ENCODE assay signal across 8 mouse cellular contexts in genomic region chr13:58543066-58543465, GRCm38 (mm10).
DNase-seq lines count a peak whose midpoint lies in the region; ATAC-seq and TF ChIP-seq lines count a peak whose summit lies in the region.

No protein-coding gene starts in this region.

- no peaks in the 10 kb centered on the region for H3K27me3 ChIP-seq in ES-Bruce4 (ENCODE audit: control insufficient read depth, insufficient read depth, low read length, poor library complexity, severe bottlenecking)
- H3K27me3 ChIP-seq in forebrain, embryonic 15.5 days, result no peaks in the 10 kb centered on the region
- H3K27me3 ChIP-seq in thymus, adult 2 months (ENCODE audit: control insufficient read depth, insufficient read depth, low read length), result no peaks in the 10 kb centered on the region

- no peak overlapping the region for H3K4me3 ChIP-seq in ES-Bruce4 (ENCODE audit: low read depth, low read length)
- H3K4me3 ChIP-seq in forebrain, embryonic 15.5 days, result no peak overlapping the region
- no peak overlapping the region for H3K4me3 ChIP-seq in lung, adult 2 months (replicated peaks; ENCODE audit: extremely low read depth, low read depth, low read length)
- H3K4me3 ChIP-seq in thymus, adult 2 months (ENCODE audit: control insufficient read depth, insufficient read depth, low read length), result no peak overlapping the region

- H3K4me1 ChIP-seq in ES-Bruce4 (ENCODE audit: control insufficient read depth, insufficient read depth, low read length), result peaks cover 1% of the 10 kb centered on the region
- H3K4me1 ChIP-seq in forebrain, embryonic 15.5 days, result peaks cover 30% of the 10 kb centered on the region
- H3K4me1 ChIP-seq in lung, adult 2 months (ENCODE audit: control insufficient read depth, insufficient read depth, low read length), result no peaks in the 10 kb centered on the region
- no peaks in the 10 kb centered on the region for H3K4me1 ChIP-seq in thymus, adult 2 months (replicated peaks; ENCODE audit: control insufficient read depth, insufficient read depth, low read length)

- no peak overlapping the region for H3K27ac ChIP-seq in ES-Bruce4 (ENCODE audit: insufficient read depth, low read length)
- H3K27ac ChIP-seq in forebrain, embryonic 15.5 days (replicated peaks), result 0 out of 2 replicates have a peak overlapping the region, but pooled peaks have one; percentile 40
- H3K27ac ChIP-seq in thymus, adult 2 months (ENCODE audit: control insufficient read depth, insufficient read depth, low read length), result no peak overlapping the region

- 36% methylated on average over 7 of the region's 7 CpGs for WGBS in forebrain, embryonic 15.5 days
- 38% methylated on average over 7 of the region's 7 CpGs for WGBS in lung, adult 2 months
- 44% methylated on average over 7 of the region's 7 CpGs for WGBS in thymus, adult 2 months

- no peak for TF ChIP-seq EP300 in ES-Bruce4 (IDR thresholded peaks at IDR 0.05; ENCODE audit: insufficient read depth, low read depth, low read length)

- H3K36me3 ChIP-seq in ES-Bruce4 (ENCODE audit: control insufficient read depth, insufficient read depth, low read length, poor library complexity, severe bottlenecking), result no peaks in the 10 kb centered on the region
- H3K36me3 ChIP-seq in forebrain, embryonic 15.5 days, result no peaks in the 10 kb centered on the region
- no peaks in the 10 kb centered on the region for H3K36me3 ChIP-seq in thymus, adult 2 months (ENCODE audit: control insufficient read depth, insufficient read depth, low read length)

- peak; percentile 98 for TF ChIP-seq CTCF in ES-Bruce4 (IDR thresholded peaks at IDR 0.05; ENCODE audit: low read depth, low read length)
- TF ChIP-seq CTCF in lung, adult 2 months (IDR thresholded peaks at IDR 0.05; ENCODE audit: insufficient read depth, low read length), result peak; percentile 88
- peak; percentile 87 for TF ChIP-seq CTCF in thymus, adult 2 months (IDR thresholded peaks at IDR 0.05; ENCODE audit: borderline replicate concordance, control insufficient read depth, extremely low read depth, insufficient read depth, low read length, poor library complexity)

- no peak overlapping the region for H3K9ac ChIP-seq in ES-Bruce4 (ENCODE audit: low read depth, poor library complexity, severe bottlenecking)
- no peak overlapping the region for H3K9ac ChIP-seq in forebrain, embryonic 15.5 days (replicated peaks)

- peak; percentile 83 to 91 for DNase-seq in heart, postnatal 14 days
- peak; percentile 88 to 90 for DNase-seq in kidney, postnatal 4 days
- DNase-seq in lung, adult 2 months, result peak; percentile 77
- DNase-seq in ovary, adult 18-20 months (ENCODE audit: low spot score), result peak; percentile 37
- DNase-seq in thymus, adult 2 months, result peak; percentile 68

- H3K4me2 ChIP-seq in forebrain, embryonic 15.5 days (replicated peaks), result no peak overlapping the region

- no peaks in the 10 kb centered on the region for H3K9me3 ChIP-seq in ES-Bruce4 (replicated peaks; ENCODE audit: control insufficient read depth, insufficient read depth, low read length, poor library complexity, severe bottlenecking)
- H3K9me3 ChIP-seq in forebrain, embryonic 15.5 days, result no peaks in the 10 kb centered on the region

- intact Hi-C loops in heart, postnatal 14 days (cut with DNase I), result loop anchor here (1.0 to 5.0 kb wide), 3 partner anchors 141 to 255 kb away; partner anchors contain the start of genes Hnrnpk and Rmi1

- TF ChIP-seq POLR2A in ES-Bruce4 (IDR thresholded peaks at IDR 0.05; ENCODE audit: insufficient read depth, low read length), result no peak
- no peak for TF ChIP-seq POLR2A in lung, adult 2 months (IDR thresholded peaks at IDR 0.05; ENCODE audit: borderline replicate concordance, extremely low read depth, low read depth, low read length)
- TF ChIP-seq POLR2A in thymus, adult 2 months (IDR thresholded peaks at IDR 0.05; ENCODE audit: control insufficient read depth, extremely low read depth, insufficient read depth, low read length, poor library complexity), result no peak

- peak; percentile 61; the same call in 1 of the 2 replicates for ATAC-seq in cerebellum, adult (ENCODE audit: insufficient number of reproducible peaks, low FRiP score, low TSS enrichment)
- peak; percentile 35; the same call in 1 of the 2 replicates for ATAC-seq in forebrain, embryonic 15.5 days (replicated peaks)

Comparison
In these comparisons a context has a peak if more than half of its experiments do, and no peak if none do; other contexts are left out.
1. DNase-seq: peak in every context shown above with its lines; median percentile 89 in kidney, postnatal 4 days; 87 in heart, postnatal 14 days; 77 in lung, adult 2 months; 68 in thymus, adult 2 months; 37 in ovary, adult 18-20 months.